Mouse (Mus musculus) olfactory bulb, adult 2 months (tissue): ENCODE results near the gene Tfap4.

Experiments
- CTCF ChIP-seq: fragments of 200-500 bp; IDR thresholded peaks from 2 replicates; pipeline ENCODE4 v1.5.1; 2012; ENCODE audit warnings: low read depth, mild to moderate bottlenecking, low read length, moderate library complexity; ENCODE audit not compliant: insufficient read depth
- POLR2A ChIP-seq: fragments of 200-500 bp; IDR thresholded peaks from 2 replicates; pipeline ENCODE4 v1.6.1; 2012; ENCODE audit warnings: mild to moderate bottlenecking, low read depth, low read length, moderate library complexity; ENCODE audit not compliant: insufficient read depth

- TF ChIP-seq CTCF, result no peak
- no peak for TF ChIP-seq POLR2A
These were observed 43.8 kb upstream of the Tfap4 start for GRCm38 (mm10) chr16:4603453-4603837.
